Mouse (Mus musculus): ENCODE measurements around the gene Nudt12.

Gene Nudt12

DNA sequence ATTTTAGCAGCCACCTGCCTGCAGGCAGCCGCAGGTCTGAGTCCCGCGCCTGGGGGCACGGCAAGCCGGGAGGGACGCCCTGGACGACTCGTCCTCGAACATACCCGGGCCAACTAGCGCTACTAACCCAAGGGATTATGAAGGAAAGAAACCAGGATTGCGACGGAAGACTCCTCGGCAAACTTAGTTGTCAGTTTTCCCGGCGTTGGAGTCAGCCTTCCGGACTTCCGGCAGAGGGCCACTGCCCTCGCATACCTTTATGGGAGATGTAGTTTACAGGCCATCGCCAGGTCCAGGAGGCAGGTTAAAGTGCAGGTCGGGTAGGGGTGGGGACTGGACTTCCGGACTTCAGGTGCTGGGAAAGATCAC, at the start of gene Nudt12:
TSS of gene Nudt12 (minus strand) at position 282 of the 369 bp plus-strand sequence.
- DNase-seq (ENCODE audit: low read depth, low spot score): peak; percentile 34

- DNase-seq (ENCODE audit: low read depth, low spot score): no peak
Measured at GRCm38 (mm10) chr17:59053306-59053705, 40.1 kb upstream of the Nudt12 start.

- peak; percentile 36 for DNase-seq (ENCODE audit: low read depth, low spot score)
Measured at GRCm38 (mm10) chr17:59039754-59040153, 26.6 kb upstream of the Nudt12 start.

GRCm38 (mm10) chr17:59033445-59033844, 20.3 kb upstream of the Nudt12 start:
- no peak for DNase-seq (ENCODE audit: low read depth, low spot score)

DNA sequence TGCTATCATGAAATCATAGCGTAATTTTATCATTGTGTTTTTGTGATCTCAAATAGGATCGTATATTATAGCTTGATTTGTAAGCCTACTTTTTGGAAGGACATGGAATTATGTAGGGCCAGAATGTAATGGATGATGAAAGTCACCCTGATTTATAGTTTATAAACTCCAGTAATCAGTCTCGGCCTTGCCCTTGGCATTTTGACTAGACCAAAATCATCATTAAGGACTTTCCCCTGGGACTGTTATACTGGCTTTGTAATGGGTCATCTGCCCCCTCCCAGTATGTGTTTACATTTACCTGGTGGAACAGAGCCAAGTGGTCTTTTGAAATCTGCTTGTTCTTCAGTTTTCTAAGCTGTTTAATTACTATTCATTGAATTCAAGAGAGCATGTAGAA, 13.2 kb upstream of the Nudt12 start:
- DNase-seq (ENCODE audit: low read depth, low spot score): no peak

GRCm38 (mm10) chr17:59024502-59024901, 11.3 kb upstream of the Nudt12 start:
- DNase-seq (ENCODE audit: low read depth, low spot score): no peak

- DNase-seq (ENCODE audit: low read depth, low spot score): no peak
Measured at GRCm38 (mm10) chr17:59023971-59024370, 10.8 kb upstream of the Nudt12 start.

DNA sequence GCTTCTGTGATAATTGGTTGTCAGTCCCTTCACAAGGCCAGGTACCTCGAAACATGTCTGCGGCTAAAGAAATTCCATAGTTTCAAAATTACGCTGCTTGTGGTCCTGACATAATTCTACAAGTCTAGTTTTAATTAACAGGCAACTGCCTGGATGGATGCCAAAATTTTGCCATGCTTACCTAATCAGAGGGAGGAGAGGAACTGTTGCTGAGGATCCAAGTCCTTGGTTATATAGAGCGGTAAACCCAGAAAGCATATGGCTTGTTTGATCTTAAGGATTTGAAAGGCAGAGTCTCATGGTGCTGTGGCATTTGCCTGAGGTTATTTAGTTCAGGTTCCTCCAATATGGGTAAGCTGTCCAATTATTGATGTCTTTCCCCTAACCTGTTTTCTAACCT, 5.5 kb upstream of the Nudt12 start:
- DNase-seq (ENCODE audit: low read depth, low spot score): no peak

- DNase-seq (ENCODE audit: low read depth, low spot score): no peak
Measured at GRCm38 (mm10) chr17:59012421-59013090, 616 bp downstream of the Nudt12 start.

- DNase-seq (ENCODE audit: low read depth, low spot score): no peak
Measured at GRCm38 (mm10) chr17:59011546-59012307, 1.4 kb downstream of the Nudt12 start.

DNA sequence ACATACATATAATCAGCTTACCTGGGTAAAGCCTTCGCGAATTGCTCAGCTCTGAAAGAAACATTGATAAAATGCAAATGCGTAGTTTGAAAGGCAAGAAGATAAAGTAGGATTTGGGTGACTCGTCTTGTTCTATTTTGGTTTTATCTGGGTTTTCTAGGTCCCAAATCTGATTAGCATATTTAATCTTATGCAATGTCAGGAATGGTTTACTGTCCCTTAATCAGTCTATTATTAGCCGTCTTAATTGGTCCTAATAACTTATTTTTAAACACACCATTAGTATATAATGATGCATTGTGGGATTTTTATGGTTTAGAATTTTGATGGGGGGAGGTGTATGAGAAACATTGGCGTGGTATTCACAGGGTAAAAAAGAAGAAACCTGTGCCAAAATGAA, 21.9 kb downstream of the Nudt12 start, which contains the start of gene Pdzph1:
TSS of gene Pdzph1 (minus strand) at position 101 of the 400 bp plus-strand sequence.
- no peak for DNase-seq (ENCODE audit: low read depth, low spot score)

- DNase-seq (ENCODE audit: low read depth, low spot score): no peak
Measured at GRCm38 (mm10) chr17:58973237-58973636, 39.9 kb downstream of the Nudt12 start.

- DNase-seq (ENCODE audit: low read depth, low spot score): no peak
Measured at GRCm38 (mm10) chr17:58959905-58960304, 53.3 kb downstream of the Nudt12 start.

GRCm38 (mm10) chr17:58957055-58957454, 56.1 kb downstream of the Nudt12 start:
- no peak for DNase-seq (ENCODE audit: low read depth, low spot score)
